Mouse (Mus musculus) kidney, postnatal 0 days (tissue): ENCODE measurements around the gene Rnf220. TPM values are rescaled to one million over a fixed set of nuclear protein-coding genes. Genes with fewer than 3 reads are reported as not detected.

ENCODE experiments used
- ATAC-seq: fragments of 200-750 bp; cut with Nextera tagmentation; replicated peaks from 2 replicates; pipeline ENCODE4 v1.8.0; 2017; ENCODE audit warnings: low read depth, moderate number of reproducible peaks, moderate TSS enrichment, moderate library complexity; ENCODE audit not compliant: low FRiP score
- DNase-seq: peaks from one replicate; pipeline ENCODE4 v3.0.0-alpha.2; 2016; ENCODE audit warnings: low spot score
- H3K27ac ChIP-seq: fragments of 300-500 bp; sonication (generic); 2 replicates; pipeline ENCODE4 v1.5.1; 2014; ENCODE audit warnings: mild to moderate bottlenecking
- H3K27me3 ChIP-seq: fragments of 300-500 bp; sonication (generic); 2 replicates; pipeline ENCODE4 v1.6.1; 2014; ENCODE audit warnings: low read length, mixed read lengths; ENCODE audit not compliant: insufficient read depth
- H3K36me3 ChIP-seq: fragments of 300-500 bp; sonication (generic); 2 replicates; pipeline ENCODE4 v1.6.1; 2014; ENCODE audit warnings: low read length, mixed read lengths; ENCODE audit not compliant: insufficient read depth
- H3K4me1 ChIP-seq: fragments of 300-500 bp; sonication (generic); replicated peaks from 2 replicates; pipeline ENCODE4 v1.6.1; 2014; ENCODE audit warnings: antibody characterized with exemption, low read length, mixed read lengths; ENCODE audit not compliant: insufficient read depth
- H3K4me2 ChIP-seq: fragments of 300-500 bp; sonication (generic); 2 replicates; pipeline ENCODE4 v1.6.1; 2014; ENCODE audit warnings: mild to moderate bottlenecking, low read length, moderate library complexity, mixed read lengths
- H3K4me3 ChIP-seq: fragments of 300-500 bp; sonication (generic); replicated peaks from 2 replicates; pipeline ENCODE4 v1.5.1; 2014; ENCODE audit warnings: low read depth, low read length
- H3K9ac ChIP-seq: fragments of 300-500 bp; sonication (generic); 2 replicates; pipeline ENCODE4 v1.6.1; 2014; ENCODE audit warnings: low read depth, low read length
- H3K9me3 ChIP-seq: fragments of 300-500 bp; sonication (generic); replicated peaks from 2 replicates; pipeline ENCODE4 v1.6.1; 2016; ENCODE audit warnings: low read length, inconsistent platforms, mixed read lengths
- CTCF ChIP-seq: IDR thresholded peaks from 2 replicates; pipeline ENCODE4 v1.5.1; 2016; ENCODE audit warnings: antibody characterized with exemption, low read depth, mild to moderate bottlenecking, moderate library complexity
- WGBS: fragments of 180-500 bp; shearing (Covaris S2); extraction: QIAGEN DNeasy Blood & Tissue Kit; methylation state at CpG from one replicate; pipeline ENCODE4 v1.1.7; 2014; 5-methylcytosine and 5-hydroxymethylcytosine counted together
- polyA plus RNA-seq: library from polyadenylated mRNA; unstranded; fragments of >200 nt; fragmentation: Nextera tagmentation; extraction: Ambion mirVana; gene quantifications from 2 replicates; pipeline ENCODE4 v1.2.1, GENCODE M21; 2015

Gene Rnf220
- polyA plus RNA-seq, 1 experiment from 2014 or later, result 62.1 TPM

- no peak overlapping the region for H3K27ac ChIP-seq
- 74% methylated on average over 3 of the region's 3 CpGs for WGBS
- no peaks in the 10 kb centered on the region for H3K36me3 ChIP-seq
- ATAC-seq (no peak), DNase-seq (no peak)
- H3K9me3 ChIP-seq, result no peaks in the 10 kb centered on the region
- no peak overlapping the region for H3K9ac ChIP-seq
- H3K4me3 ChIP-seq, result no peak overlapping the region
- TF ChIP-seq CTCF, result no peak
- H3K27me3 ChIP-seq, result no peaks in the 10 kb centered on the region
- H3K4me2 ChIP-seq, result no peak overlapping the region
- H3K4me1 ChIP-seq, result 0 out of 2 replicates have a peak, but pooled peaks cover 6% of the 10 kb centered on the region
These were observed 127.3 kb downstream of the Rnf220 start for GRCm38 (mm10) chr4:117369571-117369970.

- ATAC-seq, result no peak
- Histone ChIP-seq H3K36me3 (no peaks in the 10 kb centered on the region), H3K27ac (no peak overlapping the region), H3K27me3 (no peaks in the 10 kb centered on the region), H3K4me3 (no peak overlapping the region), H3K4me1 (no peaks in the 10 kb centered on the region), H3K9me3 (no peaks in the 10 kb centered on the region), H3K9ac (no peak overlapping the region), H3K4me2 (no peak overlapping the region)
- 89% methylated on average over 19 of the region's 19 CpGs for WGBS
- DNase-seq, result no peak
- no peak for TF ChIP-seq CTCF
These were observed 129.5 kb downstream of the Rnf220 start for GRCm38 (mm10) chr4:117367365-117367764.

GRCm38 (mm10) chr4:117362085-117362484 lies 134.8 kb downstream of the Rnf220 start:
- Histone ChIP-seq H3K4me1 (no peaks in the 10 kb centered on the region), H3K4me2 (no peak overlapping the region), H3K27ac (no peak overlapping the region), H3K36me3 (no peaks in the 10 kb centered on the region), H3K9me3 (no peaks in the 10 kb centered on the region), H3K27me3 (0 out of 2 replicates have a peak, but pooled peaks cover 6% of the 10 kb centered on the region), H3K4me3 (no peak overlapping the region), H3K9ac (no peak overlapping the region)
- DNase-seq, result no peak
- no peak for ATAC-seq
- no peak for TF ChIP-seq CTCF
- WGBS, result 24% methylated on average over 5 of the region's 5 CpGs

- no peak overlapping the region for H3K4me2 ChIP-seq
- no peak overlapping the region for H3K4me3 ChIP-seq
- H3K9me3 ChIP-seq, result no peaks in the 10 kb centered on the region
- TF ChIP-seq CTCF, result no peak
- ATAC-seq (no peak), DNase-seq (no peak)
- no peaks in the 10 kb centered on the region for H3K4me1 ChIP-seq
- no peak overlapping the region for H3K27ac ChIP-seq
- H3K36me3 ChIP-seq, result no peaks in the 10 kb centered on the region
- 0 out of 2 replicates have a peak, but pooled peaks cover 6% of the 10 kb centered on the region for H3K27me3 ChIP-seq
- H3K9ac ChIP-seq, result no peak overlapping the region
- WGBS, result 22% methylated on average over 7 of the region's 7 CpGs
These were observed 135.3 kb downstream of the Rnf220 start for GRCm38 (mm10) chr4:117361558-117361873.

- no peak overlapping the region for H3K4me3 ChIP-seq
- no peak for ATAC-seq
- no peaks in the 10 kb centered on the region for H3K36me3 ChIP-seq
- H3K4me1 ChIP-seq, result no peaks in the 10 kb centered on the region
- no peak overlapping the region for H3K4me2 ChIP-seq
- peak; percentile 12 for DNase-seq
- H3K27ac ChIP-seq, result no peak overlapping the region
- no peak for TF ChIP-seq CTCF
- no peak overlapping the region for H3K9ac ChIP-seq
- H3K9me3 ChIP-seq, result no peaks in the 10 kb centered on the region
- H3K27me3 ChIP-seq, result 0 out of 2 replicates have a peak, but pooled peaks cover 6% of the 10 kb centered on the region
- 52% methylated on average over 16 of the region's 16 CpGs for WGBS
These were observed 135.9 kb downstream of the Rnf220 start for GRCm38 (mm10) chr4:117360713-117361557.

GRCm38 (mm10) chr4:117359803-117360382 lies 137.0 kb downstream of the Rnf220 start:
- no peak overlapping the region for H3K9ac ChIP-seq
- H3K36me3 ChIP-seq, result no peaks in the 10 kb centered on the region
- H3K27ac ChIP-seq, result no peak overlapping the region
- ATAC-seq, result no peak
- no peak for DNase-seq
- H3K27me3 ChIP-seq, result 0 out of 2 replicates have a peak, but pooled peaks cover 6% of the 10 kb centered on the region
- H3K4me1 ChIP-seq, result no peaks in the 10 kb centered on the region
- no peak overlapping the region for H3K4me3 ChIP-seq
- no peaks in the 10 kb centered on the region for H3K9me3 ChIP-seq
- no peak overlapping the region for H3K4me2 ChIP-seq
- WGBS, result 66% methylated on average over 17 of the region's 17 CpGs
- TF ChIP-seq CTCF, result no peak
